Mouse (Mus musculus) heart, embryonic 10.5 days (tissue): Measurements from ENCODE around the gene Rab3c. TPM values are rescaled to one million over a fixed set of nuclear protein-coding genes. Genes with fewer than 3 reads are reported as not detected.
A peak's percentile ranks its signal among the peaks of the same experiment; 100 is the strongest.

Source experiments
- DNase-seq: peaks from one replicate; pipeline ENCODE4 v3.0.0-alpha.2; 2017; ENCODE audit warnings: low spot score
- H3K27ac ChIP-seq: fragments of 300-500 bp; sonication (generic); 2 replicates; pipeline ENCODE4 v1.5.1; 2016; ENCODE audit warnings: mild to moderate bottlenecking
- H3K27me3 ChIP-seq: fragments of 300-500 bp; sonication (generic); 2 replicates; pipeline ENCODE4 v1.6.1; 2016; ENCODE audit warnings: mild to moderate bottlenecking; ENCODE audit not compliant: poor library complexity, insufficient read depth, severe bottlenecking
- H3K36me3 ChIP-seq: fragments of 300-500 bp; sonication (generic); 2 replicates; pipeline ENCODE4 v1.6.1; 2016; ENCODE audit warnings: mild to moderate bottlenecking, moderate library complexity
- H3K4me1 ChIP-seq: fragments of 300-500 bp; sonication (generic); 2 replicates; pipeline ENCODE4 v1.6.1; 2016; ENCODE audit warnings: mild to moderate bottlenecking
- H3K4me3 ChIP-seq: fragments of 300-500 bp; sonication (generic); 2 replicates; pipeline ENCODE4 v1.5.1; 2016; ENCODE audit warnings: mild to moderate bottlenecking, moderate library complexity
- H3K9me3 ChIP-seq: fragments of 300-500 bp; sonication (generic); 2 replicates; pipeline ENCODE4 v1.6.1; 2016; ENCODE audit warnings: mild to moderate bottlenecking, moderate library complexity
- WGBS: fragments of 180-500 bp; shearing (Covaris S2); methylation state at CpG from one replicate; pipeline ENCODE4 v1.1.7; 2016; 5-methylcytosine and 5-hydroxymethylcytosine counted together
- polyA plus RNA-seq: library from polyadenylated mRNA; unstranded; fragments of >200 nt; fragmentation: Nextera tagmentation; extraction: Ambion mirVana; gene quantifications from 2 replicates; pipeline ENCODE4 v1.2.1, GENCODE M21; 2016

The Rab3c gene
- polyA plus RNA-seq, 1 experiment from 2014 or later = 0.54 TPM

GRCm38 (mm10) chr13:110238970-110239369 is 41.8 kb downstream of the Rab3c start:
- H3K9me3 ChIP-seq = no peaks in the 10 kb centered on the region
- peaks cover 14% of the 10 kb centered on the region for H3K4me1 ChIP-seq
- no peaks in the 10 kb centered on the region for H3K36me3 ChIP-seq
- no peak for DNase-seq
- H3K4me3 ChIP-seq = no peak overlapping the region
- no peak overlapping the region for H3K27ac ChIP-seq
- no peaks in the 10 kb centered on the region for H3K27me3 ChIP-seq
- 61% methylated on average over 3 of the region's 3 CpGs for WGBS

GRCm38 (mm10) chr13:110237209-110237935 is 43.4 kb downstream of the Rab3c start:
- Histone ChIP-seq H3K4me1 (peaks cover 14% of the 10 kb centered on the region), H3K27me3 (no peaks in the 10 kb centered on the region), H3K27ac (no peak overlapping the region), H3K4me3 (no peak overlapping the region), H3K9me3 (no peaks in the 10 kb centered on the region), H3K36me3 (no peaks in the 10 kb centered on the region)
- peak; percentile 74 for DNase-seq
- 29% methylated on average over 10 of the region's 10 CpGs for whole genome bisulfite sequencing

- DNase-seq = no peak
- WGBS = 94% methylated on average over 5 of the region's 5 CpGs
- no peaks in the 10 kb centered on the region for H3K9me3 ChIP-seq
- no peaks in the 10 kb centered on the region for H3K36me3 ChIP-seq
- peaks cover 14% of the 10 kb centered on the region for H3K4me1 ChIP-seq
- H3K27me3 ChIP-seq = no peaks in the 10 kb centered on the region
- H3K27ac ChIP-seq = no peak overlapping the region
- H3K4me3 ChIP-seq = no peak overlapping the region
Observed at GRCm38 (mm10) chr13:110233364-110233763, 47.4 kb downstream of the Rab3c start.

GRCm38 (mm10) chr13:110231086-110231688 is 49.6 kb downstream of the Rab3c start:
- no peak for DNase-seq
- Histone ChIP-seq H3K9me3 (no peaks in the 10 kb centered on the region), H3K36me3 (no peaks in the 10 kb centered on the region), H3K27me3 (no peaks in the 10 kb centered on the region), H3K27ac (no peak overlapping the region), H3K4me1 (no peaks in the 10 kb centered on the region), H3K4me3 (no peak overlapping the region)
- 84% methylated on average over 5 of the region's 5 CpGs for WGBS

GRCm38 (mm10) chr13:110230046-110230445 is 50.8 kb downstream of the Rab3c start:
- H3K4me3 ChIP-seq = no peak overlapping the region
- 56% methylated on average over 4 of the region's 4 CpGs for WGBS
- no peak overlapping the region for H3K27ac ChIP-seq
- H3K36me3 ChIP-seq = no peaks in the 10 kb centered on the region
- H3K4me1 ChIP-seq = no peaks in the 10 kb centered on the region
- no peaks in the 10 kb centered on the region for H3K9me3 ChIP-seq
- H3K27me3 ChIP-seq = no peaks in the 10 kb centered on the region
- no peak for DNase-seq

- WGBS = 88% methylated on average over 7 of the region's 7 CpGs
- Histone ChIP-seq H3K4me1 (no peaks in the 10 kb centered on the region), H3K27me3 (no peaks in the 10 kb centered on the region), H3K4me3 (no peak overlapping the region), H3K36me3 (no peaks in the 10 kb centered on the region), H3K9me3 (no peaks in the 10 kb centered on the region), H3K27ac (no peak overlapping the region)
- DNase-seq = no peak
Observed at GRCm38 (mm10) chr13:110219195-110219594, 61.6 kb downstream of the Rab3c start.

- DNase-seq = no peak
- H3K4me3 ChIP-seq = no peak overlapping the region
- no peaks in the 10 kb centered on the region for H3K9me3 ChIP-seq
- no peaks in the 10 kb centered on the region for H3K36me3 ChIP-seq
- WGBS = 74% methylated on average over 4 of the region's 4 CpGs
- no peak overlapping the region for H3K27ac ChIP-seq
- no peaks in the 10 kb centered on the region for H3K27me3 ChIP-seq
- no peaks in the 10 kb centered on the region for H3K4me1 ChIP-seq
Observed at GRCm38 (mm10) chr13:110218497-110218896, 62.3 kb downstream of the Rab3c start.

- Histone ChIP-seq H3K4me1 (no peaks in the 10 kb centered on the region), H3K27ac (no peak overlapping the region), H3K4me3 (no peak overlapping the region), H3K9me3 (no peaks in the 10 kb centered on the region), H3K27me3 (no peaks in the 10 kb centered on the region), H3K36me3 (no peaks in the 10 kb centered on the region)
- WGBS = 65% methylated on average over 8 of the region's 8 CpGs
- no peak for DNase-seq
Observed at GRCm38 (mm10) chr13:110211526-110212075, 69.2 kb downstream of the Rab3c start.

GRCm38 (mm10) chr13:110198906-110199305 is 81.9 kb downstream of the Rab3c start:
- Histone ChIP-seq H3K4me1 (no peaks in the 10 kb centered on the region), H3K27me3 (no peaks in the 10 kb centered on the region), H3K36me3 (no peaks in the 10 kb centered on the region), H3K4me3 (no peak overlapping the region), H3K27ac (no peak overlapping the region), H3K9me3 (no peaks in the 10 kb centered on the region)
- DNase-seq = no peak
- 84% methylated on average over 5 of the region's 5 CpGs for WGBS

- no peak overlapping the region for H3K4me3 ChIP-seq
- no peaks in the 10 kb centered on the region for H3K4me1 ChIP-seq
- H3K36me3 ChIP-seq = no peaks in the 10 kb centered on the region
- H3K27me3 ChIP-seq = no peaks in the 10 kb centered on the region
- no peaks in the 10 kb centered on the region for H3K9me3 ChIP-seq
- H3K27ac ChIP-seq = no peak overlapping the region
- no peak for DNase-seq
- 32% methylated on average over 1 of the region's 1 CpGs for WGBS
Observed at GRCm38 (mm10) chr13:110190039-110190438, 90.8 kb downstream of the Rab3c start.

- WGBS = 87% methylated on average over 4 of the region's 4 CpGs
- Histone ChIP-seq H3K27me3 (no peaks in the 10 kb centered on the region), H3K4me1 (no peaks in the 10 kb centered on the region), H3K4me3 (no peak overlapping the region), H3K9me3 (no peaks in the 10 kb centered on the region), H3K36me3 (no peaks in the 10 kb centered on the region), H3K27ac (no peak overlapping the region)
- no peak for DNase-seq
Observed at GRCm38 (mm10) chr13:110184963-110185685, 95.7 kb downstream of the Rab3c start.

- WGBS = 72% methylated on average over 6 of the region's 6 CpGs
- no peak for DNase-seq
- Histone ChIP-seq H3K9me3 (no peaks in the 10 kb centered on the region), H3K27me3 (no peaks in the 10 kb centered on the region), H3K27ac (no peak overlapping the region), H3K36me3 (no peaks in the 10 kb centered on the region), H3K4me3 (no peak overlapping the region), H3K4me1 (no peaks in the 10 kb centered on the region)
Observed at GRCm38 (mm10) chr13:110175651-110176050, 105.1 kb downstream of the Rab3c start.

GRCm38 (mm10) chr13:110169669-110170068 is 111.1 kb downstream of the Rab3c start:
- no peak for DNase-seq
- WGBS = 85% methylated on average over 3 of the region's 3 CpGs
- Histone ChIP-seq H3K27ac (no peak overlapping the region), H3K4me1 (no peaks in the 10 kb centered on the region), H3K9me3 (no peaks in the 10 kb centered on the region), H3K36me3 (no peaks in the 10 kb centered on the region), H3K27me3 (no peaks in the 10 kb centered on the region), H3K4me3 (no peak overlapping the region)
